Mouse (Mus musculus): ENCODE data around the gene A3galt2. TPM values are rescaled to one million over a fixed set of nuclear protein-coding genes. Genes with fewer than 3 reads are reported as not detected.

A3galt2 gene
- polyA plus RNA-seq, 1 experiment, result 0.40 TPM

- peaks cover 52% of the 10 kb centered on the region for H3K4me1 ChIP-seq (ENCODE audit: control insufficient read depth, insufficient read depth, low read length)
- H3K4me3 ChIP-seq (ENCODE audit: insufficient read depth, low read length), result no peak overlapping the region
Measured at GRCm38 (mm10) chr4:128734721-128735671, 20.2 kb upstream of the A3galt2 start.

GRCm38 (mm10) chr4:128737137-128737589 is 18.0 kb upstream of the A3galt2 start:
- H3K4me1 ChIP-seq (ENCODE audit: control insufficient read depth, insufficient read depth, low read length), result peaks cover 47% of the 10 kb centered on the region
- H3K4me3 ChIP-seq (ENCODE audit: insufficient read depth, low read length), result no peak overlapping the region
- no peak for TF ChIP-seq POLR2A (IDR thresholded peaks at IDR 0.05; ENCODE audit: low read depth, low read length)
- TF ChIP-seq CTCF (IDR thresholded peaks at IDR 0.05; ENCODE audit: borderline replicate concordance, insufficient read depth, low read length), result no peak
- 0 out of 2 replicates have a peak overlapping the region, but pooled peaks have one; percentile 27 for H3K27ac ChIP-seq (ENCODE audit: insufficient read depth, low read length)

More at GRCm38 (mm10) chr4:128734721-128735671, 20.2 kb upstream of the A3galt2 start:
- H3K27ac ChIP-seq (ENCODE audit: insufficient read depth, low read length), result no peak overlapping the region
- no peak for TF ChIP-seq POLR2A (IDR thresholded peaks at IDR 0.05; ENCODE audit: low read depth, low read length)
- no peak for TF ChIP-seq CTCF (IDR thresholded peaks at IDR 0.05; ENCODE audit: borderline replicate concordance, insufficient read depth, low read length)

GRCm38 (mm10) chr4:128737825-128738610 is 17.1 kb upstream of the A3galt2 start:
- Histone ChIP-seq H3K4me3 (ENCODE audit: insufficient read depth, low read length) (no peak overlapping the region), H3K27ac (ENCODE audit: insufficient read depth, low read length) (0 out of 2 replicates have a peak overlapping the region, but pooled peaks have one; percentile 6), H3K4me1 (ENCODE audit: control insufficient read depth, insufficient read depth, low read length) (peaks cover 47% of the 10 kb centered on the region)
- TF ChIP-seq POLR2A (IDR thresholded peaks at IDR 0.05; ENCODE audit: low read depth, low read length) (no peak), CTCF (IDR thresholded peaks at IDR 0.05; ENCODE audit: borderline replicate concordance, insufficient read depth, low read length) (no peak)

GRCm38 (mm10) chr4:128740878-128741277 is 14.3 kb upstream of the A3galt2 start:
- TF ChIP-seq CTCF (IDR thresholded peaks at IDR 0.05; ENCODE audit: borderline replicate concordance, insufficient read depth, low read length) (no peak), POLR2A (IDR thresholded peaks at IDR 0.05; ENCODE audit: low read depth, low read length) (no peak)
- Histone ChIP-seq H3K27ac (ENCODE audit: insufficient read depth, low read length) (no peak overlapping the region), H3K4me3 (ENCODE audit: insufficient read depth, low read length) (no peak overlapping the region), H3K4me1 (ENCODE audit: control insufficient read depth, insufficient read depth, low read length) (peaks cover 22% of the 10 kb centered on the region)

- no peak for TF ChIP-seq POLR2A (IDR thresholded peaks at IDR 0.05; ENCODE audit: low read depth, low read length)
- no peak for TF ChIP-seq CTCF (IDR thresholded peaks at IDR 0.05; ENCODE audit: borderline replicate concordance, insufficient read depth, low read length)
- H3K4me3 ChIP-seq (ENCODE audit: insufficient read depth, low read length), result no peak overlapping the region
- no peak overlapping the region for H3K27ac ChIP-seq (ENCODE audit: insufficient read depth, low read length)
- peaks cover 13% of the 10 kb centered on the region for H3K4me1 ChIP-seq (ENCODE audit: control insufficient read depth, insufficient read depth, low read length)
Measured at GRCm38 (mm10) chr4:128741906-128742305, 13.3 kb upstream of the A3galt2 start.

- Histone ChIP-seq H3K27ac (ENCODE audit: insufficient read depth, low read length) (no peak overlapping the region), H3K4me3 (ENCODE audit: insufficient read depth, low read length) (no peak overlapping the region), H3K4me1 (ENCODE audit: control insufficient read depth, insufficient read depth, low read length) (peaks cover 8% of the 10 kb centered on the region)
- TF ChIP-seq POLR2A (IDR thresholded peaks at IDR 0.05; ENCODE audit: low read depth, low read length) (no peak), CTCF (IDR thresholded peaks at IDR 0.05; ENCODE audit: borderline replicate concordance, insufficient read depth, low read length) (no peak)
Measured at GRCm38 (mm10) chr4:128742379-128742970, 12.7 kb upstream of the A3galt2 start.

- Histone ChIP-seq H3K4me3 (ENCODE audit: insufficient read depth, low read length) (no peak overlapping the region), H3K27ac (ENCODE audit: insufficient read depth, low read length) (no peak overlapping the region), H3K4me1 (ENCODE audit: control insufficient read depth, insufficient read depth, low read length) (peaks cover 4% of the 10 kb centered on the region; the same call in 1 of the 2 replicates)
- no peak for TF ChIP-seq POLR2A (IDR thresholded peaks at IDR 0.05; ENCODE audit: low read depth, low read length)
- no peak for TF ChIP-seq CTCF (IDR thresholded peaks at IDR 0.05; ENCODE audit: borderline replicate concordance, insufficient read depth, low read length)
Measured at GRCm38 (mm10) chr4:128743031-128743626, 12.0 kb upstream of the A3galt2 start.

GRCm38 (mm10) chr4:128745160-128745559 is 10.0 kb upstream of the A3galt2 start:
- Histone ChIP-seq H3K27ac (ENCODE audit: insufficient read depth, low read length) (no peak overlapping the region), H3K4me3 (ENCODE audit: insufficient read depth, low read length) (no peak overlapping the region), H3K4me1 (ENCODE audit: control insufficient read depth, insufficient read depth, low read length) (no peaks in the 10 kb centered on the region)
- TF ChIP-seq POLR2A (IDR thresholded peaks at IDR 0.05; ENCODE audit: low read depth, low read length), result no peak
- no peak for TF ChIP-seq CTCF (IDR thresholded peaks at IDR 0.05; ENCODE audit: borderline replicate concordance, insufficient read depth, low read length)
